Mouse (Mus musculus) embryo, embryonic 10.5 days (tissue): ENCODE measurements around the gene App.
A peak's percentile ranks its signal among the peaks of the same experiment; 100 is the strongest.

Experiments
- DNase-seq: peaks from one replicate; pipeline ENCODE4 v3.0.0-alpha.2; 2015; ENCODE audit warnings: low spot score

The App gene

GRCm38 (mm10) chr16:85118916-85119315, 54.6 kb downstream of the App start:
- no peak for DNase-seq

- DNase-seq: no peak
Measured at GRCm38 (mm10) chr16:85117541-85117940, 56.0 kb downstream of the App start.

GRCm38 (mm10) chr16:85115837-85116236, 57.7 kb downstream of the App start:
- DNase-seq: no peak

- DNase-seq: no peak
Measured at GRCm38 (mm10) chr16:85114742-85115141, 58.8 kb downstream of the App start.

- no peak for DNase-seq
Measured at GRCm38 (mm10) chr16:85113941-85114340, 59.6 kb downstream of the App start.

GRCm38 (mm10) chr16:85112254-85112653, 61.3 kb downstream of the App start:
- DNase-seq: no peak

- no peak for DNase-seq
Measured at GRCm38 (mm10) chr16:85110428-85110827, 63.1 kb downstream of the App start.

GRCm38 (mm10) chr16:85108486-85108885, 65.1 kb downstream of the App start:
- no peak for DNase-seq

GRCm38 (mm10) chr16:85106644-85107323, 66.8 kb downstream of the App start:
- no peak for DNase-seq

GRCm38 (mm10) chr16:85105603-85106002, 68.0 kb downstream of the App start:
- no peak for DNase-seq

GRCm38 (mm10) chr16:85103116-85103787, 70.3 kb downstream of the App start:
- DNase-seq: no peak

- no peak for DNase-seq
Measured at GRCm38 (mm10) chr16:85101544-85101943, 72.0 kb downstream of the App start.

- peak; percentile 50 for DNase-seq
Measured at GRCm38 (mm10) chr16:85100806-85101205, 72.8 kb downstream of the App start.

GRCm38 (mm10) chr16:85099487-85099886, 74.1 kb downstream of the App start:
- peak; percentile 63 for DNase-seq

GRCm38 (mm10) chr16:85099044-85099443, 74.5 kb downstream of the App start:
- no peak for DNase-seq

- no peak for DNase-seq
Measured at GRCm38 (mm10) chr16:85096396-85096795, 77.2 kb downstream of the App start.

GRCm38 (mm10) chr16:85095923-85096322, 77.6 kb downstream of the App start:
- DNase-seq: no peak

- DNase-seq: peak; percentile 69
Measured at GRCm38 (mm10) chr16:85092644-85093091, 80.9 kb downstream of the App start.

- DNase-seq: no peak
Measured at GRCm38 (mm10) chr16:85092183-85092582, 81.4 kb downstream of the App start.

- no peak for DNase-seq
Measured at GRCm38 (mm10) chr16:85090992-85091391, 82.6 kb downstream of the App start.

GRCm38 (mm10) chr16:85088126-85088525, 85.4 kb downstream of the App start:
- no peak for DNase-seq

GRCm38 (mm10) chr16:85086303-85086702, 87.3 kb downstream of the App start:
- DNase-seq: no peak

GRCm38 (mm10) chr16:85085902-85086301, 87.7 kb downstream of the App start:
- DNase-seq: no peak

GRCm38 (mm10) chr16:85084152-85084551, 89.4 kb downstream of the App start:
- DNase-seq: no peak
